Mouse (Mus musculus) kidney, embryonic 15.5 days (tissue): ENCODE measurements at regions not wholly inside any gene's neighbourhood (a gene's known extent, or its start where the extent isn't known, plus 50 kb on each side); places are given as distances from the start of the nearest gene placed in this dataset.
A peak's percentile ranks its signal among the peaks of the same experiment; 100 is the strongest.

ENCODE experiments used
- ATAC-seq: fragments of 200-750 bp; cut with Nextera tagmentation; replicated peaks from 2 replicates; pipeline ENCODE4 v1.8.0; 2017; ENCODE audit warnings: moderate TSS enrichment; ENCODE audit not compliant: low FRiP score
- H3K27ac ChIP-seq: fragments of 300-500 bp; sonication (generic); 2 replicates; pipeline ENCODE4 v1.5.1; 2015; ENCODE audit warnings: mild to moderate bottlenecking, inconsistent platforms
- H3K27me3 ChIP-seq: fragments of 300-500 bp; sonication (generic); 2 replicates; pipeline ENCODE4 v1.6.1; 2015; ENCODE audit warnings: inconsistent platforms
- H3K36me3 ChIP-seq: fragments of 300-500 bp; sonication (generic); 2 replicates; pipeline ENCODE4 v1.6.1; 2015; ENCODE audit warnings: inconsistent platforms
- H3K4me1 ChIP-seq: fragments of 300-500 bp; sonication (generic); 2 replicates; pipeline ENCODE4 v1.6.1; 2015; ENCODE audit warnings: inconsistent platforms
- H3K4me2 ChIP-seq: fragments of 300-500 bp; sonication (generic); 2 replicates; pipeline ENCODE4 v1.6.1; 2015; ENCODE audit warnings: moderate library complexity, mild to moderate bottlenecking, inconsistent platforms
- H3K4me3 ChIP-seq: fragments of 300-500 bp; sonication (generic); replicated peaks from 2 replicates; pipeline ENCODE4 v1.5.1; 2015; ENCODE audit warnings: mild to moderate bottlenecking, inconsistent platforms
- H3K9ac ChIP-seq: fragments of 300-500 bp; sonication (generic); 2 replicates; pipeline ENCODE4 v1.6.1; 2015; ENCODE audit warnings: mild to moderate bottlenecking, inconsistent platforms
- H3K9me3 ChIP-seq: fragments of 300-500 bp; sonication (generic); replicated peaks from 2 replicates; pipeline ENCODE4 v1.6.1; 2016; ENCODE audit warnings: inconsistent platforms
- whole genome bisulfite sequencing: fragments of 180-500 bp; shearing (Covaris S2); methylation state at CpG from one replicate; pipeline ENCODE4 v1.1.7; 2015; ENCODE audit warnings: mixed read lengths; 5-methylcytosine and 5-hydroxymethylcytosine counted together

GRCm38 (mm10) chr14:28626951-28627350 is 122.4 kb downstream of the Wnt5a start:
- Histone ChIP-seq H3K27me3 (no peaks in the 10 kb centered on the region), H3K4me2 (no peak overlapping the region), H3K4me3 (no peak overlapping the region), H3K4me1 (0 out of 2 replicates have a peak, but pooled peaks cover 2% of the 10 kb centered on the region), H3K9ac (no peak overlapping the region), H3K9me3 (no peaks in the 10 kb centered on the region), H3K27ac (no peak overlapping the region), H3K36me3 (no peaks in the 10 kb centered on the region)
- WGBS = 88% methylated on average over 3 of the region's 3 CpGs
- no peak for ATAC-seq

- Histone ChIP-seq H3K27ac (no peak overlapping the region), H3K36me3 (no peaks in the 10 kb centered on the region), H3K4me3 (no peak overlapping the region), H3K4me2 (no peak overlapping the region), H3K27me3 (no peaks in the 10 kb centered on the region), H3K9me3 (no peaks in the 10 kb centered on the region), H3K4me1 (no peaks in the 10 kb centered on the region), H3K9ac (no peak overlapping the region)
- no peak for ATAC-seq
Observed at GRCm38 (mm10) chr14:28635175-28635574, 130.6 kb downstream of the Wnt5a start.

- no peak overlapping the region for H3K9ac ChIP-seq
- H3K4me3 ChIP-seq = no peak overlapping the region
- H3K9me3 ChIP-seq = no peaks in the 10 kb centered on the region
- WGBS = 82% methylated on average over 5 of the region's 5 CpGs
- no peaks in the 10 kb centered on the region for H3K27me3 ChIP-seq
- no peaks in the 10 kb centered on the region for H3K36me3 ChIP-seq
- no peak overlapping the region for H3K4me2 ChIP-seq
- no peak overlapping the region for H3K27ac ChIP-seq
- ATAC-seq = no peak
- H3K4me1 ChIP-seq = no peaks in the 10 kb centered on the region
Observed at GRCm38 (mm10) chr14:28639056-28639455, 134.5 kb downstream of the Wnt5a start.

GRCm38 (mm10) chr14:28645807-28646206 is 141.3 kb downstream of the Wnt5a start:
- Histone ChIP-seq H3K36me3 (no peaks in the 10 kb centered on the region), H3K4me1 (no peaks in the 10 kb centered on the region), H3K27ac (no peak overlapping the region), H3K4me3 (no peak overlapping the region), H3K9ac (no peak overlapping the region), H3K9me3 (no peaks in the 10 kb centered on the region), H3K4me2 (no peak overlapping the region), H3K27me3 (no peaks in the 10 kb centered on the region)
- ATAC-seq = no peak
- WGBS = 82% methylated on average over 2 of the region's 2 CpGs

DNA sequence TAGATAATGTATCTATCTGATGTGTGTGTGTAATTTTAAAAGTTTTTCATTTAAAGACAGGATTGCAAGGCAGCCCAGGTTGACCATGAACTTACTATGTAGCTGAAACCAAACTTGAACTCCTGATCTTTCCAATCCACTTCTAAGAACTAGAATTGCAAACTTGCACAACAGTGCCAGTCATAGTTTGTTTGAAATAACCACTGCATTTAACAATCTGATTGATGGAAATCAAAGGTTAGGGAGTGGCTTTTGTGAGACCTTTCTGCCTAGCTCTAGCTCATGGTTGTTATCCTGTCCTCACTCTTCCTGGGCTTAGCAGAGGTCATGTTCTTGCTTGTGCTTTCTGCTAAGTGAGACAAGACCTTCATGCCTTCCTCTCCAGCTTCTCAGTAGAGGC is 144.9 kb downstream of the Wnt5a start:
- H3K4me3 ChIP-seq = no peak overlapping the region
- no peak overlapping the region for H3K27ac ChIP-seq
- H3K4me2 ChIP-seq = no peak overlapping the region
- peaks cover 8% of the 10 kb centered on the region; the same call in 1 of the 2 replicates for H3K4me1 ChIP-seq
- ATAC-seq = no peak
- no peak overlapping the region for H3K9ac ChIP-seq
- no peaks in the 10 kb centered on the region for H3K27me3 ChIP-seq
- 0 out of 2 replicates have a peak, but pooled peaks cover 3% of the 10 kb centered on the region for H3K9me3 ChIP-seq
- no peaks in the 10 kb centered on the region for H3K36me3 ChIP-seq

DNA sequence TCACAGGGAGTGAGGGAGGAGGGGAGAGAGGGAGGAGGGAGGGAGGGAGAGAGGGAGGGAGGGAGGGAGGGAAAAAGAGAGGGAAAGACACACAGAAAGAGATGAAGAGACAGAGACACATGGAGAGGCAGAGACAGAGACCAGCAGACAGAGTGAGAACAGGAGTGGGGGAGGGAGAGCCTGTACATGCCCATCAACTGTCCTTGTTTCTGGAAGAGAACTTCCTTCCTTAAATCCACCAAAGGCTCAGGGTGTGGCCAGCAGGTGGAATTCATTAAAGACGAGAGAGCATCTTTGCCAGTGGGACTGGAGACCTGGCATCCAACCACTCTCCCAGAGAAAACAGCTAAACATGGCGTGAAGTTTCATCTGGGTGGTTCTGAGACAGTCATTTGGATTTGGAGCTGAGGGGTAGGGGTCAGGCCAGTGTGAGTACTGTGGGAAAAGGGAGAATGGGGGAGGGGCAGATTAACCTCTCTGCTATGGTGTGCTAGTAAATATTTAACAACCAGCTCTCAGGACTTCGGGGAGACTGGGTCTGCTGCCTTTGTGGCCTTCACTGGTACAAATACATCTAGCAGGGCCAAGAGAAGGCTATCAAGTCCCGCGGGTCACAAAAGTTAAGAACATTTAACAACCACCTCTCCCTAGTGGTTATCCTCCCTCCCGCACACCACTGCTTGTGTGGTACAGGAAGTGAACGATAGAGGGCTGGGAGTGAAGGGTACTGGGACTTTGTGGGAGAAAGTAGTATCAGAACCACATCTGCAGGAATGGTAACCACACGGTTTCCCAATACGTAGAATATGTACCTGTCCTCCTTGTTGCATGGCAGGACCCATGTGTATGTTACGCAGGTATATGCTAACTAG is 148.7 kb downstream of the Wnt5a start:
- ATAC-seq = peak; percentile 83
- Histone ChIP-seq H3K36me3 (no peaks in the 10 kb centered on the region), H3K27me3 (no peaks in the 10 kb centered on the region), H3K4me2 (no peak overlapping the region), H3K27ac (peak overlapping the region; percentile 67), H3K9me3 (0 out of 2 replicates have a peak, but pooled peaks cover 3% of the 10 kb centered on the region), H3K4me1 (peaks cover 8% of the 10 kb centered on the region; the same call in 1 of the 2 replicates), H3K9ac (no peak overlapping the region), H3K4me3 (no peak overlapping the region)
- WGBS = 59% methylated on average over 10 of the region's 10 CpGs

- Histone ChIP-seq H3K36me3 (no peaks in the 10 kb centered on the region), H3K4me3 (no peak overlapping the region), H3K9me3 (no peaks in the 10 kb centered on the region), H3K27ac (no peak overlapping the region), H3K27me3 (no peaks in the 10 kb centered on the region), H3K4me1 (peaks cover 8% of the 10 kb centered on the region; the same call in 1 of the 2 replicates), H3K9ac (no peak overlapping the region), H3K4me2 (no peak overlapping the region)
- WGBS = 73% methylated on average over 8 of the region's 8 CpGs
- ATAC-seq = no peak
Observed at GRCm38 (mm10) chr14:28657216-28657615, 152.7 kb downstream of the Wnt5a start.

DNA sequence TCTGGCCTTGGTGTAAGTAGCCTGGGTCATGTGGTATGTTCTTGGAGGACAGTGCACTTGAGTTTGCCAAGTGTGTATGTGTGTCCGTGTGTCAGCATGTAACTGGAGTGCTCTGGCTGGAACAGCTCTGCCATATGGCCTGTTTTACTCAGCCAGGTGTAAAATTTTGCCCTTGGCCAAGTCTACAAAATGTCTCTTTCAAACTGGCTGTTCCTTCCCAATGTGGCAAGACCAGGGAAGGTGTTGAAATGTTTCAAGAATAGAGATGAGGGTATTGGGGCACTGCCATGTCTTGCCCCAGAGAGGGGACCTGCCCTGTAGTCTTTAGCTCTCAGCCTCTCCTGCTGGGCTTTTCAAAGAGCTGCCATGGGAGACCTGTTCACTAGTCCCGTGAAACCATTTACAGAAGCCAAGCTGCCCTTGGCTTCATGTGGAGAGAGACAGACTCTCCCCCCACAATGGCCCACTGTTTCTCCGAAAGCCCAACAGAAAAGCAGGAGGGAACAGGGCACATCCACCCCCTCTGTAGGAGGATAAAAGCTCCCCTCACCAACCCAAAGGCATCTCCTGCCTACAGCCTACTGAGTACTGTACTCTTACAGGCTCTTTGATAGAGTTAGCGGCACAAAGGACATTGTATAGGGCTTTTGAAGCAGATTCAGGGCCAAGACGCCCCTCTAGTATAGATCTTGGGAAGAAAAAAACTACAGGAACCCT is 156.5 kb downstream of the Wnt5a start:
- Histone ChIP-seq H3K9ac (no peak overlapping the region), H3K4me1 (peaks cover 23% of the 10 kb centered on the region), H3K36me3 (no peaks in the 10 kb centered on the region), H3K27me3 (no peaks in the 10 kb centered on the region), H3K4me2 (no peak overlapping the region), H3K4me3 (no peak overlapping the region), H3K9me3 (no peaks in the 10 kb centered on the region), H3K27ac (no peak overlapping the region)
- WGBS = 79% methylated on average over 5 of the region's 5 CpGs
- ATAC-seq = no peak

DNA sequence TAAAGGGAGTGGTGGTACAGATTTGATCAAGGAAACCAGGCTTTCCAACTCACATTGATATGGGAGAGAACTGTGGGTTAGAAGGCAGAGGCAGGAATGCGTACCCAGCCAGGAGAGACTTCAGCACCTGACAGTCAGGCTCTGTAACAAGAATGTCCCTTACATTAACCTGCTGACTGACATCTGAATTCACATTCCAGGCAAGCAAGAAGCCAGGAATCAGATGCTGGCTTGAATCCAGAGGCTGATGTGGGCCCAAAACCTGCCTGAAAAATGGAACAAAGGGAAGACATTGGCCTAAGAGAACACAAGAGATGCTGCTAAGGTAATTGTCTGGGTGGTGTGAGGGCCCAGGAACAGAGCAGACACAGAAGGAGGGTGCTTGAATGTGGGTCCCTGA is 158.8 kb downstream of the Wnt5a start:
- peak overlapping the region; percentile 29; the same call in 1 of the 2 replicates for H3K4me2 ChIP-seq
- 81% methylated on average over 1 of the region's 1 CpGs for WGBS
- no peak for ATAC-seq

DNA sequence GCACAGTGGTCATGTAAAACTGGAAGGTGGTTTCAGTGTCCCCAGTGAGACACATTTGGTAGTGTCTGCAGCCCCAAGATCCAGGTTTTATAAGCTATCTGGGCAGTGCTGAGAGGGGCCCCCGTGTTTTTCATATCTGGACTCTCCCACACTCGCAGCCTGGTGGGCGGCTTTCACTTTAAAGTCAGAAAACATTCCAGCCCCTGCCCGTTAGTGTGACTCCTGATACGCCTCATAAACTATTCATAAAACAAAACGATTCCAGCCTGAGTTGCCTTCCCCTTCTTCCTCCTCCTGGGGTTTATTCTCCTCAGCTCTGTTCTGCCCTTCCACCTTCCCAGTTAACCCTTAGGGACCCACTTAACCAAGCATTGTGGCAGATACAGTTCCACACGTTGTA is 159.6 kb downstream of the Wnt5a start:
- Histone ChIP-seq H3K9me3 (no peaks in the 10 kb centered on the region), H3K4me1 (peaks cover 23% of the 10 kb centered on the region), H3K4me3 (no peak overlapping the region), H3K27ac (peak overlapping the region; percentile 84), H3K4me2 (peak overlapping the region; percentile 29), H3K9ac (no peak overlapping the region), H3K27me3 (no peaks in the 10 kb centered on the region), H3K36me3 (no peaks in the 10 kb centered on the region)
- ATAC-seq = peak; percentile 86
- WGBS = 5% methylated on average over 7 of the region's 7 CpGs

More for the DNA sequence above, 158.8 kb downstream of the Wnt5a start:
- Histone ChIP-seq H3K9ac (no peak overlapping the region), H3K4me3 (no peak overlapping the region), H3K27me3 (no peaks in the 10 kb centered on the region), H3K4me1 (peaks cover 23% of the 10 kb centered on the region), H3K36me3 (no peaks in the 10 kb centered on the region), H3K27ac (peak overlapping the region; percentile 84), H3K9me3 (no peaks in the 10 kb centered on the region)

GRCm38 (mm10) chr14:28675476-28675875 is 170.9 kb downstream of the Wnt5a start:
- 36% methylated on average over 5 of the region's 5 CpGs for WGBS
- H3K4me1 ChIP-seq = 0 out of 2 replicates have a peak, but pooled peaks cover 4% of the 10 kb centered on the region
- H3K4me3 ChIP-seq = no peak overlapping the region
- no peak overlapping the region for H3K27ac ChIP-seq
- 0 out of 2 replicates have a peak, but pooled peaks cover 2% of the 10 kb centered on the region for H3K27me3 ChIP-seq
- H3K9ac ChIP-seq = no peak overlapping the region
- H3K9me3 ChIP-seq = no peaks in the 10 kb centered on the region
- no peaks in the 10 kb centered on the region for H3K36me3 ChIP-seq
- H3K4me2 ChIP-seq = no peak overlapping the region
- no peak for ATAC-seq

DNA sequence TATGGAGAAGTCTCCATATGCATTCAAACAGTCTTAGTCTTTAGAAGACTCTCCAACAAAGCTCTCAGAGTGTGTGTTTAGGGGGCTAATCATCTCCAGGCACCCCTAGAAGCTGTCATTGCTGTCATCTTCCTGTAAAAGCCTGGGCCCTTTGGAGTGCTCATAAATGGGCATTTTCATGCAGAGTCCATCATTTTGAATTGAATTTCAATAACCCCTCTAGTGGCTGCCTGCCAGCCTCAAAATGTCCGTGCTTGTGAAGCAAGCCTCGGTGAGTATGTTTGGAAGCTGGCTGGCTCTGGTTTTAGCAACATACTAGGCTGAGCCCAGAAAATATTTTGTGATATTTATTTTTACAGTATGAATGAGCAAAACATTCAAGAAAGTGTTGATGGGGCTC is 195.2 kb downstream of the Wnt5a start:
- H3K27me3 ChIP-seq = no peaks in the 10 kb centered on the region
- ATAC-seq = no peak
- no peak overlapping the region for H3K27ac ChIP-seq
- no peaks in the 10 kb centered on the region for H3K4me1 ChIP-seq
- H3K9ac ChIP-seq = no peak overlapping the region
- no peaks in the 10 kb centered on the region for H3K36me3 ChIP-seq
- H3K9me3 ChIP-seq = no peaks in the 10 kb centered on the region
- H3K4me3 ChIP-seq = no peak overlapping the region
- no peak overlapping the region for H3K4me2 ChIP-seq
- 68% methylated on average over 2 of the region's 2 CpGs for WGBS
